Mouse (Mus musculus) embryo, embryonic 10.5 days (tissue): ENCODE measurements around the gene Cox10.

Source experiments
- DNase-seq: peaks from one replicate; pipeline ENCODE4 v3.0.0-alpha.2; 2015; ENCODE audit warnings: low spot score

Gene Cox10

GRCm38 (mm10) chr11:63999431-63999830 lies 79.8 kb downstream of the Cox10 start:
- no peak for DNase-seq

GRCm38 (mm10) chr11:63991958-63992357 lies 87.3 kb downstream of the Cox10 start:
- no peak for DNase-seq

- no peak for DNase-seq
Measured at GRCm38 (mm10) chr11:63990759-63991158, 88.5 kb downstream of the Cox10 start.

- no peak for DNase-seq
Measured at GRCm38 (mm10) chr11:63990311-63990710, 89.0 kb downstream of the Cox10 start.

GRCm38 (mm10) chr11:63988991-63989860 lies 90.0 kb downstream of the Cox10 start:
- no peak for DNase-seq

DNA sequence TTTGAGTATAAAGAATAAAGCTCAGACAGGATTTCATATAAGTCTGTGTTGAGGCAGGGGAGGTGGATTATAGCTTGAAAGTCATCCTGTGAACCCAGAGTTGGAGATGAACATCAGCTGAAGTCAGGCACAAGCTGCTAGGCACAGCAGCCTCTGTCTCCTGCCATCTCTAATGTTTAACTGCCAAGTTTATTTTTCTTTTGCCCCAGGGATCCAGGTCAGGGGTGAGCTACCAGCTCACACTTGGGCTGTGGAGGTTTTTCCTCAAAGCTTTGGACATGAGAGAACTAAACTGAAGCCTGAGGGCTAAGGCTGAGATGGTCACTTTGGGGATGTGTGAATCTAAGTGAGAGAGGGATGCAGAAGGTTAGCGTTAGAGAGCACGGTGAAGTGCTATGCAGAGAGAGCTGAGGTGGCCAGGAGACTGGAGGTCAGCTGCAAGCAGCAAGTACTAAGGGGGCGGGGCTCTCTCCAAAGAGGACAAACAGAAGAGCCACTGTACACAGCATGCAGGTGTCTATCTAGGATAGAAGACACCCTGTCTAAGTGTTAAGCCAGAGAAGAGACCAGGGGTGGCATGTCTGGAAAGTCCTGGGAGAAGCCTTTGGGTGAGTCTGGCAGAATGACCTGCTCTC lies 91.1 kb downstream of the Cox10 start:
- no peak for DNase-seq

DNA sequence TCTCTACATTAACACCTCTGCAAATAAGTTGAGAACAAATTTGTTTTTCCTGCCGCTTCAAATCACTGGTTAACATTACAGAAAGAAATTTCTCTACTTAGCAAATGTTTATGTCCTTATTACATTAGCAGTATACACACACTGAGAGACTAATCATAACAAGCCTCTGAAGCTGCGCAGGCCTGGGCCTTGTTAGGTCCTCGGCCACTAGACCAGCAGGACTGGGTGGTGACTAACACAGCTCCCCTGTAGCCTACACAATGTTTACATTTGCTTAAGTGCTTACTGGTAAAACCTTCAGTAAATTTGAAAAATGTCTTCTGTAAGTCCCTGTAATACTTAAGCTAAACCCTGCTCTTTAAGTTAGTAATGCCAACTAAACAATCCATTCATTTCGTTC lies 92.6 kb downstream of the Cox10 start:
- DNase-seq: no peak

DNA sequence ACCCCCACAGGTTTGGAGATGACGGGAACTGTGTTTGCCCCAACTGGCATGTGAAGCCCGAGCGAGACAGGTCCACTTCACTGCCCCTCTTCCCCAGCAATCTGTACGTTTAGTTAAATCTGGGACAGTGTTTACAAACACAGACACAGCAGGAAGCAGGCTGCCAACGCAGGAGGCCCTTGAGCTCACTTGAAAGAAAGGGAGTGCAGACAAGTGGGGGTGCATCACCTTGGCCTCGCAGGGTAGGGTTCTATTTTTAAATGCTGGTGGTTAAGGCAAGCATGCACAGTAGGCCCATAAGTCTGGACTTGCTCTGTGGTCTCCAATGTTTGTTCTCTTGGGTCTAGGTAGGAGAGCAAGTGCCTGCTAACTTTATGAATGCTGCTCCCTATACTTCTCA lies 93.8 kb downstream of the Cox10 start:
- DNase-seq: no peak

- DNase-seq: no peak
Measured at GRCm38 (mm10) chr11:63984622-63985168, 94.6 kb downstream of the Cox10 start.

GRCm38 (mm10) chr11:63977741-63978140 lies 101.5 kb downstream of the Cox10 start:
- DNase-seq: no peak

GRCm38 (mm10) chr11:63976775-63977174 lies 102.5 kb downstream of the Cox10 start:
- DNase-seq: no peak

DNA sequence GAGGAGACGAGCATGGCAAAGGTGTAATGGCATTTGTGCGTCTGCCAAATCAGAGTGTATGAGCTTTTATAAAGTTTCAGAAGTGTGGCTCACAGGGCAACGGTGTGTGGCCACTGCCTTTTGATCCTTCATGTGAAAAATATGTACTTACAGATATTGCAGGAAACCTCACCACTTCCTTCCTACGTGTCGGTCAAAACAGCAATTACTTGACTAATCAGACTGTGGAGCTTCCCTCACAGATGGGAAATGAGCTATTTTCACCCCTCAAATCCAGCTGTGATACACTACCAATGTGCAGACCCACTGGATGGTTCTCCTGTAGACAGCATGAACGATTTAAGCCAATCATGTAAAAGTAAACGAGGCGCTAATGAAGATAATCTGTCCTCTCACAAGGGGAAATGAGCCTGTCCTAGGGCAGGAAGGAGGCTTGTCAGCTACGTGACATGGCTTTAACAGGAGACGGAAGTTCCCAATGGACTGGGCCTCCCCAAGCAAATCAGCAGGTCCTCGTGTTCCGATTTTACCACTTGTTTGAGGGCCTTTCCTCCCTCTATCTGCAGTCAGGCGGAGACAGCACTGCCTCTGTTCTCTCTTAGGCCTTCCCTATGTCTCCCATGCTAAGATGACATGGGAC lies 103.9 kb downstream of the Cox10 start:
- no peak for DNase-seq

DNA sequence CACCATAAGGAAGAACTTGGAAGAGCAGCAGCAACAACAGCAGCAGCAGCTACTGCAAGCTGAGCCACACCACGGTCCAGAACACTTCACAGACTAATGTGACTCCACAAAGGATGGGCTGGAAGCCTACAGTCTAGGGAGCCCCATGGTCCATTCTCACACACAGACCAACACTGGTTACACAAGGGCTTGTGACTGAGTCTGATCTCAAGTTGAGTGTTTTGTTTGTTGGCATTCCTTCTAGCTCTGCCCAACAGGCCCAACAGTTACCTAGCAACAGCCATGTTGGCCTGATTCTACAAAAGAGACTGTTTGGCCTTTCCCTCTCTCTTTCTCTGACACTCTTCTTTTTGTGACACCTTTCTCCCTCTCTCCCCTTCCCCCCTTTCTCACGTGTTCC lies 105.3 kb downstream of the Cox10 start:
- no peak for DNase-seq

GRCm38 (mm10) chr11:63971462-63971861 lies 107.8 kb downstream of the Cox10 start:
- no peak for DNase-seq

DNA sequence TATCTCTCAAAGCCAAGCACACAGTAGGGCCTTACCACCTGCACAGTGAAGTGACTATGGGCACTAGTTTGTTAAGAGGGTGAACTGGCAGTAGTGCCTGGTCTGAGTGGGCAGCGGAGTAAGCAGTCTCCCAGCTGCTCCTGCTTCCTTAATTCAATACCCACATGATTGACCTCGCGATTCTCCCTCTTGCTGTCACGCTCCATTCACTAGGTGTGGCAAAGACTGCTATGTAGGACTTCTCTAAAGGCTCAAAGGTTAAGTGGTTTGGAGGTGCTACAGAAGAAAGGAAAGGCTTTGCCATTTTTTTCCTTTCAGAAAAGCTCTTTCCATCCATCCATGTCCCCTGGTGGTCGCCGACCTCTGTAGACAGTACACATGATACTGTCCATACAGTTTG lies 108.5 kb downstream of the Cox10 start:
- no peak for DNase-seq

DNA sequence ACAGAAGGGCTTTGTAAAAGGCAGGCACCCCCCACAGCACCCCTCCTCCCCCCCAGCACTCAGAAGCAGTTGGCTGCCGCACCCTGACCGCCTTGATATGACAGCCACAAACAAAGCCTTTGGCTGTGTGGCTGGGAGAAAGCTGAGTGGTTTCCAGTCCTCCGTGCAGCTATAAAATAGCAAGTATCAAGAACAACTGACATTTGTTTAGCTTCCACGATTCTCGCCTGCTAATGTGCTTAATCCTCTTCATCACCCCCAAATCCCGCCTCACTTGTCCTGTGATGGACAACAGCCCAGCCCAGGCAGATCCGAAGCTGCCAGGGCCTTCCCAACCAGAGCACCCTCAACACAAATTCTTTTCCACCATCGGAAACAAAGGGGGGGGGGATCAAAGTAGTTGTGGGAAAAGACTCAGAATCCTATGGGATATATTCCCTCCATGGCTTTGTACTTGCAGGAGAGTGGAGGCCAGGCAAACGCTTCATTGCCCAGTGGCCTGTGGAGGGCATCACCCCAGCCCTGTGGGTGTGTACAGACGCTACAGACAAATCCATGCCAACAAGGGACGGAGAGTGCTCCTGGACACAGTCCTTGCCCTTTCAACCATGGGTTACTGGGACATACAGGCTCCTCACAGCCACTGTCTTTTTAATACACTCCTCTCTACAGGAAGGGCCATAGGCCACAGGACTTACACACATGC lies 109.9 kb downstream of the Cox10 start:
- no peak for DNase-seq

GRCm38 (mm10) chr11:63968388-63969035 lies 110.8 kb downstream of the Cox10 start:
- DNase-seq: no peak

- DNase-seq: no peak
Measured at GRCm38 (mm10) chr11:63967641-63968387, 111.5 kb downstream of the Cox10 start.

- no peak for DNase-seq
Measured at GRCm38 (mm10) chr11:63965437-63965836, 113.8 kb downstream of the Cox10 start.

GRCm38 (mm10) chr11:63957207-63957606 lies 122.1 kb downstream of the Cox10 start:
- DNase-seq: peak; percentile 51

- no peak for DNase-seq
Measured at GRCm38 (mm10) chr11:63956748-63957147, 122.5 kb downstream of the Cox10 start.
